Mouse (Mus musculus) kidney, postnatal 14 days (tissue): Measurements from ENCODE around the gene Rpl41.
"Not testable (repeated sequence)": the region's sequence is repeated elsewhere in the genome, so short reads cannot be mapped to it uniquely, and the experiment has no call there.

ENCODE experiments used
- DNase-seq: peaks from one replicate; pipeline ENCODE4 v3.0.0; 2022; ENCODE audit warnings: mixed read lengths

Rpl41 gene

DNA sequence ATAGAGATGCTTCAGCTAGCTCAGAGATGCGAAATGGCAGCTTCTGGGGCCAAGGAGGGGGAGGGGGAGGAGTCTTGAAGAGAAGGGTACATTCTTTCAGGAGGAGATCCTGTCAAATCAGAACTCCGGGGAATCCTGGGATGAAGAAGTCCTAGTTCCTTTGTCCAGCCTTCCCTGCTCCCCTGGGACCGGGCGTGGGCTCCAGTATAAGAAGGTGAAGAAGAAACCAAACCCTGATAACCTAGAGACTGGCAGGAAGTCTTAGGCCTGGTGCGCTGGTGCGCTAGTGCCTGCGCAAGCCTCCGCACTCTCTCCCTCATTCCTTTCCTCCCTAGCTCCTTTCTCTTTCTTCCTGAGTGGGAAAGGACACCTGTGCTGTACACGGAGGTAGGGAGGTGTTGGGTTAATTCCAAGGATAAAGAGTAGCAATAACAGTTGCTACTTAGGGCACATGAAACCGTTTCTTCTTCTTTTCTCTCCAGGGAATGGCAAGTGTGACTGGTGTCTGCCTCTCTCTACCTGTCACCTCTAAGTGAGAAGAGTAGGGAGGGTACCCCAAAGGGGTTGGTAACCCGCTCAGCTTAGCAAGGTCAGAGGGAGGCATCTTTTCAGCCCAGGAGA is 24.9 kb downstream of the Rpl41 start:
- no peak for DNase-seq

DNA sequence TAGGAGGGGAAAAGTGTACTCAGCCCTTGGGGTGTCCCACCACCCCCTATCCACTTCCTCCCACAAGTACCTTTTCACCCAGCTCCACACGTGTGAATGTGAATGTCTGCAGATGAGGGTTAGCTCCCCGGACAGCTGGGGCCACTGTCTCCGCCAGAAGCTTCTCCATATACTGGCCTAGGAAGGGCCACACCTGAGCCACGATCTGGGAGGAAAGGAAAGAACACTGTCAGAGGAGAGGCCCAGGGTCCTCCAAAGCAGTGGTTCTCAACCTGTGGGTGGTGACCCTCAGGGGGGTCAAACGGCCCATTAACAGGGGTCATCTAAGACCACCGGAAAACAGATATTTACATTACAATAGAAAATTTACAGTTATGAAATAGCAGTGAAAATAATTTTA is 26.8 kb downstream of the Rpl41 start:
- no peak for DNase-seq

DNA sequence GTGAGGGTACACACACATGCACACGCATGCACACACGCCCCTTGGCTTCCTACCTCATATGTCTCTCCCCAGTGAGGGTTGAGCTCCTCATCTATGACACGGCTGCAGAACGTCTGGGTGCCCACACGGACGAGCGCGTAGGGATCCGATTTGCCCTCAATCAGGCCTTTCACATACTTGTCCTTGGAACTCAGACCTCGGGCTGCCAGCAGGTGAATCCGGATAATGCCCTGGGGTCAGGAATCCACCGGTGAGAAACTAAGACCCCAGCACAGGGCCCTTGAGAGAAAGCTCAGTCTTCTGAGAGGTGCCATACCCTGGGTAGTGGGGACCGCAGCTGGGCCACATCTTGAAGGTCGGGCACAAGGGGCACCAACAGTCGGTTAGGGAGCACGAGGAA is 28.5 kb downstream of the Rpl41 start:
- DNase-seq = no peak

DNA sequence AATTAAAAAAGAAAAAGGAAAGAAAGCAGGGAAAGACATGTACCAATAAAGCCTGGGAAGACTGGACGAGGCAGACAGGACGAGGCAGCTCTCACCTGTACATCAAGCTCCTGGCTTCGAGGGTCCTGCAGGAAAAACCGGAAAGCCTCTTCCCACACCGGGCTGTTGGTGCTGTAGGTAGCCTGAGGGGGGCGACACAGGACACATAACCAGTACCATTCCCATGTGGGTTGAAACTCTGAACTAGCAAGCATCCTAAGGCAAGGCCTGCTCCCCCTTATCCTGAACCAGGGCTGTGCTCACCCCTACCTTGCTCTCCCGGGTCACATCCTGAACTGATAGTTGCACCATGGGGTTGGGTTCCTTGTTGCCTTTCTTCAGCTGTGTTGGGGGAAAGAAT is 30.3 kb downstream of the Rpl41 start:
- peak; percentile 56 for DNase-seq

DNA sequence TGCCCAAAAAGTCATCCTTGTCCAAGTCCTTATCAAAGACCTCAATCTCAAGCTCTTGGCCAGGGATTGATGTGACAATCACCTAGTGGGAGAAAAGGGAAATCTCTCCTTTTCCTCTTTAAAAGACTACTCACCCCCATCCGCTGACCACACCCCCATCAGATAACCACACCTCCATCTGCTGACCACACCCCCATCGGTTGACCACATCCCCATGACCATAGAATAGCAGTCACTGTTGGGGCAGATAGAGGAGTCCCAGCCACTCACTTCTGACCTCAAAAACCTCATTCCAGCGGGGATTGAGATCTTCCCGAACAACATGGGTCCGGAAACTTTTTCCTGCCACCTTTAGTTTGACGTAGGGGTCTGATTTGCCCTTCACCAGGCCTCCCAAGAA is 32.4 kb downstream of the Rpl41 start:
- DNase-seq = no peak

DNA sequence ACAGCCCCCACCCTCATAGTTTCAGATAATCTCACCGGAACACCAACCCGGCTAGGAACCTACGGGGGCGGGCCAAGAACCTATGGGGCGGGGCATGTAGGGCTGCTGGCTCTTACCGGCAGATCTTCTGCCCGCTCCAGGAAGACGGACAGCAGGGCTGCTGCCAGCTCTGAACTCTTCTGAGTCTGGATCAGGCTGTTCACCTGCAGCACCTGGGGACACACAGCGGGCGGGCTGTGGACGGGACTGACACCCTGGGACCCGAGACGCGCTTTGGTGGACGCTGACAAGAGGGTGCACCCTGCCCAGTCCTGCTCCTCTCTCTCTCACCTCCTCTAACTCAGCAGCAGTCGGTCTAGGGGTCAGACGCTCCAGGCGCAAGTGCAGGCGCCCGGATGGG is 33.1 kb downstream of the Rpl41 start:
- no peak for DNase-seq

DNA sequence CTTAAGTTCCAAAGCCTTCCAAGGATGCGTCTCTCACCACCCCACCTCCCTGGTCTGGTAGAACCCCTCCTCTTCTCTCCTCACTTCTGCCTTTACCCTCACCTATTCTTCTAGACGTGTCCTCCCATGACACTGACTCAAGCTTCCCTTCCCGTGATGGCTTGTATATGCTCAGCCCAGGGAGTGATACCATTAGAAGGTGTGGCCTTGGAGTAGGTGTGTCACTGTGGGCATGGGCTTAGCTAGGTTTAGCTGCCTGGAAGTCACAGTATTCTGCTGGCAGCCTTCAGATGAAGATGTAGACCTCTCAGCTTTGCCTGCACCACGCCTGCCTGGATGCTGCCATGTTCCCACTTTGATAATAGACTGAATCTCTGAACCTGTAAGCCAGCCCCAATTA is 34.1 kb downstream of the Rpl41 start:
- DNase-seq = no peak

DNA sequence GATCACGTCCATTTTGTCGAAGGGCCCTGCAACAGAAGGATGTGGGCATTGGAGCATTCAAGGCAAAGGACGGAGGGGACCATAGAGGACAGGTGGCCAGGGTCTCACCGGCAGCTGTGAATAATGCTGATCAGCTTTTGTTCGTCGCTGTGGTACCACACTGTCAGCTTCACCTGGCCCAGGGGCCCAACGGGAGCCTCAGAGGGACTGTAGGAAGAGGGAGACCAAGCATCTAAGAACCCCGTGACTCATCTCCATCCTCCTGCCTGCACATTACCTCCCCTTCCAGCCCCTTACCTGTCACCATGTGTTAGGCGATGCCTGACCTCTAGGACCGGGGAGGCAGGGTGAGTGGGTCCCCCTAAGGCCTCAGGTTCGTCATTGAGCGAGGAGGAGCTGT is 37.3 kb downstream of the Rpl41 start:
- DNase-seq = no peak

DNA sequence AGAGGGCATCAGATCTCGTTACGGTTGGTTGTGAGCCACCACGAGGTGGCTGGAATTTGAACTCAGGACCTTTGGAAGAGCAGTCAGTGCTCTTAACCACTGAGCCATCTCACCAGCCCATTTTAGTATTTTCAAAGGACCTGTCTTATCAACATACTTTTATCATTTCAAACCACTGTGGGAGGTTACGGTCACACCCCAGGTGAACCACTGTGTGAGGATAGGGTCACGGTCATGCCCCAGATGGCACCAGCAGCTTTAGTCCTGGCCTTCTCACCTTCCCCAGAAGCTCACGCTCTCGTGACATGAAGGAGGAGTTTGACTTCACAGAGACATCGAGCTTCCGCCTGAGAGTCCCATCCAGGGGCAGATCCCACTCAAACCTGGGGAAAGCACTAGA is 37.9 kb downstream of the Rpl41 start:
- no peak for DNase-seq

DNA sequence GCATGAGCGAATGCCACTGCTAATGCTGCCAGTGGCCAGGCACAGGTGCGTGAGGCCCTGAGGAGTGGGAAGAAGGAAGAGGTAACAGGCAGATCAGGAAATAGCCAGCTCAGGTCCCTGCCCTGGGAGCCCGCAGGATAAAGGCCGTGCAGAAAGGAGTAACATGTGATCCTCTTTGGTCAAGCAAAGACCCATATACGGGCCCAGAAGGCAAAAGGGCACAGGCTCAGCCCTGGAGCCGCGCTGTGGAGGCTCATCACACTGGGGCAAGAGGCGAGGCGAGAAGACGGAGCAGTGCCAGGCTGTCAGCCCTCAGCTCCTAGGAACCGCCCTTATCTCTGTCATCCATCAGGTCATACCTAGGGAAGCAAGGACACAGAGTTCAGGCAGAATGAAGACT is 38.8 kb downstream of the Rpl41 start:
- no peak for DNase-seq

DNA sequence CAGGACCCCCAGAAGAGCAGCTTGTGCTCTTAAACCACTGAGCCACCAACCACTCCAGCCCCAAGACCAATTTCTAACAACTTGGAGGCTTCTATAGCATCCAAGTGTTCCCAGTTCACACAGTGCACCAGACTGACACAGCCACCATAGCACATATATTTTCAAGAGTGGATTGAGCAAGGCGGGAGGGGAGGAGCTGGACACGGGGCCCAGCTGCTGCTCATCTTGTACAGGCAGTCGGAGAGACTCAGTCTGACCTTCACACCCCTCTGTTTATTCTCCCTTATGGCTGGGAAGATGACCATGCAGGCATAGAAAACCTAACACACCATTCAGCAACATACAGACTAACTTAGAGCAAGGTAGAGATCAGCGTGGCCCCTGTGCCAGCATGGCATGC is 39.3 kb downstream of the Rpl41 start:
- DNase-seq = no peak

DNA sequence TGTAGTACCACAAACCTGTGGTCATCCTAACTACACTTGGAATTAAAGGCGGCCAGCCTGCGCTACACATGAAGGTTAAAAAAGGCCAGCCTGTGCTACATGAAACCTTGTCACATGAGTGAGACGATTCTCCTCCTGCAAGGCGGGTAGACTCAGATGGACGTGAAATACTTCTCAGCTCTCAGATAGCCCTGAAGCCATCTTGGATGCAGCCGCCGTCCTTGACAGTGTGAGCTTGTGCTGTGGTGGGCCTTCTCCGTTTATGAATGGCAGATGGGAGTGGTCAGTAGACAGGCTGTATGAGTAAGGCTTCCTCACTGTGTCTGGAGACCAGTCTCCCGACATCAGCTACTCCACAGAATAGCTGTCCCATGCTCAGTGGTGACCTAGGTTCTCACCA is 39.9 kb downstream of the Rpl41 start:
- DNase-seq = no peak

DNA sequence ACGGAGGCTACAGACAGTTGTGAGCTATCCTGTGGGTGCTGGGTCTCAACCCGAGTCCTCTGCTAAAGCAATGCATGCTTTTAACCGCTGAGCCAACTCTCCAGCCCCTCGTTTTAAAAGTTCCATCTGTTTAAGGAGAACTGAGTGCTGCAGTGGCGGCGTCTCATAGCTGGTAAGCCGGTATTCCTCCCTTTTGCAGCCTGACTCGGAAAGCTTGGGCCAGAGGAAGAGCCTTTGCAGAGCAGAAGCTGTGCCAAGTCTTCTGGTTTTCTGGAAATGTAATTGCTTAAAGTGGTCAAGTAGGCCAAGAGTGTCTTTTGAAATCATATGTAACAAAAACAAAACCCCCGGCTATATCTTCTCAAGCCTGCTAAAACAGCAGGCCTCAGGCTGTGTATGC is 40.8 kb downstream of the Rpl41 start:
- DNase-seq = no peak

DNA sequence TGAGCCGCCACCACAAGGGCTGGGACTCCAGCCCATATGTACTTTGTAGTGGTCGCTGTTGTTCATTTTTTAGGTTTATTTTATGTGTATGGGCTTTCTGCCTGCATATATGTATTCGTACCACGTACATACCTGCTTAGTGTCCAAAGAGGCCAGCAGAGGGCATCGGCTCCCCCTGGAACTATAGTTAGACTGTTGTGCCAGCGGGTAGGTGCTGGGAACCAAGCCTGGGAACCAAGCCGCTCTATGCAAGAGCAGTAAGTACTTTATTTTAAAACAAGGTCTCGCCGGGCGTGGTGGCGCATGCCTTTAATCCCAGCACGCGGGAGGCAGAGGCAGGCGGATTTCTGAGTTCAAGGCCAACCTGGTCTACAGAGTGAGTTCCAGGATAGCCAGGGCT is 43.1 kb downstream of the Rpl41 start:
- DNase-seq = no peak

DNA sequence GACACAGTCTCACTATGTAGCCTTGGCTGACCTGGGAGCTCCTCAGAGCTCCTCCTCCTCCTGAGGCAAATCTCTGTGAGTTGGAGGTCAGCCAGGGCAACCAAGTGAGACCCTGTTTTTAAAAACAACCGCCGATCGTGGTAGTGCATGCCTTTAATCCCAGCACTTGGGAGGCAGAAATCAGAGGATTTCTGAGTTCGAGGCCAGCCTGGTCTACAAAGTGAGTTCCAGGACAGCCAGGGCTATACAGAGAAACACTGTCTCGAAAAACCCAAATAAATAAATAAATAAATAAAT is 43.8 kb downstream of the Rpl41 start:
- DNase-seq = not testable (repeated sequence)

DNA sequence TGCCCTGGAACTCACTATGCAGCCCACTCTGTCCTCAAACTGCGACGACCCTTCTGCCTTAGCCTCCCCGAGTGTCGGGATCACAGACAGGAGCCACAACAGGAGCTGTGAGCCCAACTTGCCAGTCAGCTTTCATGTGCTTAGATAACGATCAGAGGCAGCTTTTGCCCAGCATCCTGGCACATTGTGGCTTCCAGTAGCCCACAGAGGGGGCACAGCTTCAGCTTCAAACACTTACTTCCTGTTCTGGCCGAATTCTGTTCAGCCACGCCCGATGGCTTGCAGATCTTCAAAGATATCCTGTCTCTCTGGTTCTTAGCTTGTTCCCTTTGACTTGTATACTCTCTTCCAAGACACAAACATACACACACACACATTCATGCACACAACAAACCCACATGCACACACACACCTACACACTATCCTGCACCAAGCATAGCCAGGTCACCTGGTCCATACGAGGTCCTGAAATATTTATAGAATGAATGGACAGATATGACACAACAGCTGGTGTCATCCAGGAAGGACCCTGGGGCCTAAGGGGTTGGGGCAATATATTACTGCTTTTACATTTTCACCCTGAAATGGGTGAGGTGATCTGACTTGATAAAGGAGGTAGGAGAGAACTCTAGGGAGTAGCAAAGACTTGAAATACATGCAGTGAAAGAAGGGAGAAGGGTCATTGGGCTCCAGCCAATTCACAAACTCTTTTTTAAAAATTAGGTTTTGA is 44.3 kb downstream of the Rpl41 start:
- DNase-seq = no peak

DNA sequence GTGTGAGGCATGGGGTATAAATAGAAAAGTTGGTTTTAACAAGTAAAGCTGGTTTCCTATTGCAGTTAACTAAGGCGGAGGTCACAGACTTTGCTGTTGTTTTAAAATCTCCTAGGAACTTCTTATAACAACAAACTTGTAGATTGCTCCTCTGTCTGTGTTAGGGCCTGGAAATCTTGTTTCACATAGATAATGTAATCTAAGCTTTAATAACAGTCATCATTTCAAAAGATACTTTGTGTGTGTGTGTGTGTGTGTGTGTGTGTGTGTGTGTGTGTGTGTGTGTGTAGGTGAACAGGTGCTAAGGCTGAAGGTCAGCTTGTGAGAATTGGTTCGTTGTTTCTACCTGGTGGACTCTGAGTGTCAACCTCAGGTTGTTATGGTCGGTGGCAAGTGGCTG is 45.1 kb downstream of the Rpl41 start:
- DNase-seq = no peak

DNA sequence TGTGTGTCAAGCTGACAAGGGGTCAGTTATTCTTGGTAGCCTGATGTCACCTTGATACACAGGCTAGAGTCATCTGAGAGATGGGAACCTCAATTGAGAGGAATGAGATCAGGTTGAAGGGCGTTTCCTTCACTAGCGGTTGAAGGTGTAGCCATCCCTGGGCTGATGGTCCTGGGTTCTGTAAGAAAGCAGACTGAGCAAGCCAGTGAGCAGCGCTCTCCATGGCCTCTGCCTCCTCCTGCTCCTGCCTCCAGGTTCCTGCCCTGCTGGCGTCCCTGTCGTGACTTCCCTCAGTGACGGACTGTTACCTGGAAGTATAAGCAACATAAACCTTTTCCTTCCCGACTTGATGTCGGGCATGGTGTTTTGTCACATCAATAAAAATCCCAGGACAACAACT is 45.6 kb downstream of the Rpl41 start:
- DNase-seq = no peak

DNA sequence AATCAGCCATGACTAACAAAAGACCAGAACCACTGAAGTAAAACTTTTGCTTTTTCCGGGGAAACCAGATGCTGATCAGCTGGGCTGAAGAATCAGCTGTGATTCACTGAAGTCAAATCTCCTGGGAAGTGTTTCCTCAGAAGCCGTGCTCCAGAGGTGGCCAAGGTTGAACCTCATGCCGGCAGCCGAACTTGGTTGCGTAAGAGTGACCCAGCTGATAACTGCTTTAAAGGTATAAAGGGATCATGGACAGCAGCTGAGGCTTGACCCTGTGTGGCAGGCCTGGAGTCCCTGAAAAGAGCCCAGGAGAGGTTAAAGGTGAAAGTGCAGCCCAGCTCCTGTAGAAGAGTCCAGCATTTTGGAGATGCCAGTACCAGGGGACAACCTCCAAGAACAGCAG is 46.8 kb downstream of the Rpl41 start:
- DNase-seq = no peak

DNA sequence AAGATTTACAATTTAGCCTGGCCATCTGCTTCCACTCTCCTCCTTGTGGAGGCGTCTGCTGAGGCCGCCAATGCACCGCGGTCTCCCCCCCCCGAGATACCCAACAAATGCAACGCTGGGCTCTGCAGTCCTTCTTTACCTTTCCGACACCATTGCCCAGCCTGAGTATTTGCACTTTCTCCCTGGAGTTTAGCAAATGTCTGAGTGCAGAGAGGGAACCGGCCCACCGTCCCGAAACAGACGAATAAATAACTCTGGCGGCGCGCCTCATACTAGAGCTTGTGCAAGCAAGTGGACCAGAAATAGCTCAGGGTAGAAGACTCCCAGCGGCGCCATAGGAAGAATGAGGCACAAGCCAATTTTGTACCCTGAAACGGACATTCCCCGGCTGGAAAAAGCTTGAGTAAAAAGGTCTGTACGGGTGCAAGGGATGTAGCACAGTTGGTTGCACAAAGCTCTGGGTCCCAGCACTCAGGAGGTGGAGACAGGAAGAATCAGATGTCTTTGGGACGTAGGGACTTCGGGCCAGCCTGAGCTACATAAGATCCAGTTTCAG is 49.9 kb downstream of the Rpl41 start:
- peak; percentile 70 for DNase-seq

DNA sequence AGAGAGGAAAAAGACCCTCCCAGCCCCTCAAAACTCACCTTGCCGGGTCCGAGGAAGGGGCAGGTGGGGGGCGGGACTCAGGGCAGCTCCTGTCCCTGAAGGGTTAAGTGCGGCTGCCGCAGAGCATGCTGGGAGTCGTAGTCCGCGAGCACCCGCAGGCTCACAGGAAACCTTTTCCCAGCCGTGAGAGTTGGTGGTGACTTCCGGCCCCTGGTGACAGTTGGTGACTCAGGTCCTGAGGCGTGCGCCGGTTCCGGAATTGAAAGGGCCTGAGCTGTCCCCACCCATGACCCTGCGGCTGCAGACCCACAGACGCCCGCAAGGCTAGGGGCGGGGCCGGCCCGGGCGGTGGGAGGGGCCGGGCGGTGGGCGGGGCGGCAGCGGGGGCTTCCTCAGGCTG is 50.5 kb downstream of the Rpl41 start, which contains the start of gene Myl6b:
Gene Myl6b (minus strand): TSS at position 96 of the 400 bp plus-strand sequence.
- peak; percentile 97 for DNase-seq
